In genomic region chr13:26795460-26795859, GRCm38 (mm10) we compare ENCODE assay signal across 28 mouse cellular contexts. TPM values are rescaled to one million over a fixed set of nuclear protein-coding genes. Genes with fewer than 3 reads are reported as not detected.
"Had no signal": no experiment of that assay in that cellular context is flagged by ENCODE, and none has a peak within 500 bp of the region (broad histone marks: within the 10 kb centered on the region; RNA-seq: fewer than 3 reads in every experiment).

No protein-coding gene starts in this region.

- H3K27me3 ChIP-seq: heart, embryonic 13.5 days; heart, embryonic 15.5 days; hindbrain, embryonic 13.5 days; hindbrain, embryonic 15.5 days; limb, embryonic 12.5 days had no signal

- DNase-seq: forebrain, postnatal 0 days; gastrocnemius, postnatal 14 days; gastrocnemius, postnatal 36 days; heart, adult 11 months; heart, adult 2 months; heart, postnatal 14 days; heart, postnatal 36 days; kidney, adult 18-20 months; kidney, adult 8-10 months; kidney, postnatal 10 days; kidney, postnatal 25 days; kidney, postnatal 4 days had no signal

- H3K9ac ChIP-seq: forebrain, postnatal 0 days; heart, embryonic 13.5 days; heart, embryonic 15.5 days; hindbrain, embryonic 13.5 days; hindbrain, embryonic 15.5 days; limb, embryonic 12.5 days had no signal

- H3K4me1 ChIP-seq: heart, embryonic 13.5 days; heart, embryonic 15.5 days; hindbrain, embryonic 13.5 days; hindbrain, embryonic 15.5 days; limb, embryonic 10.5 days; limb, embryonic 12.5 days had no signal

- H3K4me2 ChIP-seq: heart, embryonic 11.5 days; heart, embryonic 13.5 days; heart, embryonic 15.5 days; hindbrain, embryonic 13.5 days; hindbrain, embryonic 15.5 days; limb, embryonic 12.5 days had no signal

- H3K27ac ChIP-seq: heart, adult 2 months; heart, embryonic 13.5 days; heart, embryonic 15.5 days; hindbrain, embryonic 13.5 days; hindbrain, embryonic 15.5 days; hindbrain, postnatal 0 days; layer of hippocampus, adult 2 months; left cerebral cortex, adult 2 months; limb, embryonic 10.5 days; limb, embryonic 12.5 days had no signal

- H3K4me3 ChIP-seq: heart, adult 2 months; heart, embryonic 13.5 days; heart, embryonic 15.5 days; hindbrain, embryonic 13.5 days; hindbrain, embryonic 15.5 days; layer of hippocampus, adult 2 months; left cerebral cortex, adult 2 months; limb, embryonic 10.5 days; limb, embryonic 12.5 days had no signal

- H3K36me3 ChIP-seq: heart, embryonic 13.5 days; heart, embryonic 15.5 days; hindbrain, embryonic 13.5 days; hindbrain, embryonic 15.5 days; limb, embryonic 10.5 days; limb, embryonic 12.5 days had no signal

- H3K9me3 ChIP-seq: heart, embryonic 13.5 days; heart, embryonic 15.5 days; hindbrain, embryonic 15.5 days; limb, embryonic 10.5 days; limb, embryonic 12.5 days had no signal

- ATAC-seq: forebrain, postnatal 0 days; hindbrain, postnatal 0 days; intestine, embryonic 16.5 days had no signal

RNA-seq across cellular contexts. Expression of gene Hdgfl1, which starts 25.5 kb away (rescaled TPM):
- polyA plus RNA-seq: forebrain, postnatal 0 days; heart, adult 2 months; heart, embryonic 11.5 days; heart, embryonic 13.5 days; heart, embryonic 15.5 days; heart, postnatal 0 days; hindbrain, embryonic 11.5 days; hindbrain, embryonic 13.5 days; hindbrain, embryonic 15.5 days; hindbrain, postnatal 0 days; intestine, embryonic 14.5 days; intestine, embryonic 16.5 days; kidney, embryonic 14.5 days; kidney, embryonic 16.5 days; limb, embryonic 10.5 days; limb, embryonic 12.5 days had no signal
